Mouse (Mus musculus): ENCODE data around the gene Pin1rt1.

- TF ChIP-seq CTCF (IDR thresholded peaks at IDR 0.05; ENCODE audit: extremely low read depth, insufficient read depth, low read length) (no peak), POLR2A (IDR thresholded peaks at IDR 0.05; ENCODE audit: extremely low read depth, insufficient read depth, low read length) (no peak)
These were observed 3.7 kb downstream of the Pin1rt1 start for GRCm38 (mm10) chr2:104712486-104712809.

Measured in cortical plate, adult 2 months (tissue).